Mouse (Mus musculus): ENCODE measurements around the gene Spg21. TPM values are rescaled to one million over a fixed set of nuclear protein-coding genes. Genes with fewer than 3 reads are reported as not detected.

The Spg21 gene
- polyA plus RNA-seq, 1 experiment from 2014 or later: 93.8 TPM

DNA sequence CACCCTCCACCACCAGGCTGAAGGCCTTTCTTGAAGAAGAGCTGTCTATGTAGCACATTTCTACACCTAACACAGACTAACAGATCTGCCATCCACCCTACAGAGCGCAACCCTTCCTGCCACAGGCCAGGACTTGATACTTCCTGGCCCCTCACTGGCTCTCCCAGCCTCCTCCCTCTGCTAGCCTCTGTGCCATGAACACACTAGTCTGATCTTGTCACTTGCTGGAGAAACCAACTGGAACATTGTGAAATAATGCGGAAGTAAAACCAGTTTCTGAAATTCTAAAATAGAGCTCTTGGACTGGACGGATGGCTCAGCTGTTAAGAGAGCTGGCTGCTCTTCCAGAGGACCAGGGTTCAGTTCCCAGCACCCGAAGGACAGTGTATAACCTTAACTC lies 32.1 kb downstream of the Spg21 start:
- no peak overlapping the region for H3K4me3 ChIP-seq
- H3K36me3 ChIP-seq (replicated peaks): peaks cover 13% of the 10 kb centered on the region
- DNase-seq (ENCODE audit: extremely low spot score, low spot score): no peak
- 94% methylated on average over 4 of the region's 4 CpGs for WGBS
- no peak overlapping the region for H3K27ac ChIP-seq
- H3K27me3 ChIP-seq (ENCODE audit: poor library complexity, severe bottlenecking): no peaks in the 10 kb centered on the region
- H3K9me3 ChIP-seq: no peaks in the 10 kb centered on the region
- H3K4me1 ChIP-seq: no peaks in the 10 kb centered on the region

DNA sequence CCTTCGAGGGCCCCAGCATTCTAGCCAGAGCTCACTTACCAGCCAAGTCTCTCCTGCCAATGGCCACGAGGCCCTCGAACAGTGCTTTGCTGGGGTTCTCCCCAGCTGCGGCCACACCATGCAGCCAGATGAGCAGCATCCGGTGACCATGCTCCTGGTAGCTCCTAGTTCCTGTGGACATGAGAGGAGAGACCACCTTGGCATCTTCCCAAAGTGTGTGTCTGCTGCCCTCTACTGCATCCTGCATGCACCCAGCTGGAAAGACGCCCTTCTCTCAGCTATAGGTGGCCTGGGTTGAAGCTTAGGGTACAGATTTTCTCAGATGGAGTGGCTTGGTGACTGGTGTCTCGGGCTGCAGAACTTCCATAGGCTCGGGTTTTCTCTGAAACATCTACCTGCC lies 41.4 kb downstream of the Spg21 start:
- Histone ChIP-seq H3K4me1 (no peaks in the 10 kb centered on the region; the same call in 1 of the 2 replicates), H3K27ac (no peak overlapping the region), H3K36me3 (replicated peaks) (no peaks in the 10 kb centered on the region), H3K9me3 (no peaks in the 10 kb centered on the region), H3K4me3 (no peak overlapping the region), H3K27me3 (ENCODE audit: poor library complexity, severe bottlenecking) (no peaks in the 10 kb centered on the region)
- 61% methylated on average over 8 of the region's 8 CpGs for WGBS
- no peak for DNase-seq (ENCODE audit: extremely low spot score, low spot score)

DNA sequence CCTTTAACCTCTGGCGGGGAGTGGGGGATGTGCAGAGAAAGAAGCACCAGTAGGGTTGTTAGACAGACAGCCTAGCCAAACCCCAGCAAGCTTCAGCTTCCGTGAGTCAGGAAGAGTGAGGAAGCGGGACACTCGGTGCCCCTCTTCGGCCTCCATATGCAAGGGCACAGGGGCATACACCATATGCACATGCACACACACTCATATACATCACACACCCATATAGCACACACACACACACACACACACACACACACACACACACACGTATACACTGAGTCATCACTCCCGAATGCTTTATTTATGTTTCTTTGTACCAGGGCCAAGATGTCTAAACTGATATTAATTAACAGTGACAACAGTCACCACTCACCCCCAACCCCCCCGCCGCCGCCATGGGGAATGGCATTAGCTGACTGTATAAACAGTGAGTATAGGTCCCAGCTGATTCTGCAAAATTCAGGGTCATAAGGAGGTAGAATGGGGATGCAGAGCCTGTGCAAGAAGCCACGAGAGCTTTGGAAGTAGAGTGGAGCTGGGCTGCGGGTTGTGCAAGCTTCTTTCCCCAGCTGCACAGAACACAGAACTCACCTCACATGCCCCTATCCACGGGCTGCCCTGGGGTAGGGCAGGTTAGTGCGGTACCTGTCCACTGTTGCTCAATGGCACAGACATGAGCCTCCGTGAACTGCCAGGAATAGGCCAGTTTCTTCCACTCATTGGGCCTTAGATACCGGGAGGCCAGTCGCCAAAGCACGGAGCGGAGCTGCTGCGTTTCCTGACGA lies 42.2 kb downstream of the Spg21 start:
- Histone ChIP-seq H3K4me1 (no peaks in the 10 kb centered on the region; the same call in 1 of the 2 replicates), H3K4me3 (no peak overlapping the region), H3K27ac (no peak overlapping the region), H3K9me3 (no peaks in the 10 kb centered on the region), H3K36me3 (replicated peaks) (no peaks in the 10 kb centered on the region), H3K27me3 (ENCODE audit: poor library complexity, severe bottlenecking) (no peaks in the 10 kb centered on the region)
- WGBS: 88% methylated on average over 21 of the region's 21 CpGs
- DNase-seq (ENCODE audit: extremely low spot score, low spot score): no peak

DNA sequence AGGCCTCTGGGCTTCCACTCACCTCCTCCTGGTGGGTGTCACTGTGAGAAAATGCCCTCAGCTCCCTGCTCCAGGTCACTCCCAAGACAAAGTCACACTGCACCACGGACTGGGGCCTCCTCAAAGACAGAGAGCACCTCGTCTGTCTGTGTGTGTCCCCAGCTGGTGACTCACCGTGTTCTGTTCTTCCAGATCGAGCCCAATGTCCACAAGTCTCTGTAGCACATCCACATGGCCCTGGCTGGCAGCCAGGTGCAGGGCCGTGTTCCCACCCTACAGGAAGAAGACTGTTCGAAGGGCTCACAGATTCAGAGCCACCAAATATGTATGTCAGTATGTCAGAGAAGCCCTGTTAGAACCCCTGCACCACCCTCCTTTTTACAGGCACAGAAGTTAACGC lies 47.7 kb downstream of the Spg21 start:
- H3K36me3 ChIP-seq (replicated peaks): no peaks in the 10 kb centered on the region
- WGBS: 80% methylated on average over 7 of the region's 7 CpGs
- H3K27me3 ChIP-seq (ENCODE audit: poor library complexity, severe bottlenecking): no peaks in the 10 kb centered on the region
- no peaks in the 10 kb centered on the region for H3K9me3 ChIP-seq
- DNase-seq (ENCODE audit: extremely low spot score, low spot score): no peak
- no peak overlapping the region for H3K27ac ChIP-seq
- H3K4me1 ChIP-seq: 0 out of 2 replicates have a peak, but pooled peaks cover 3% of the 10 kb centered on the region
- no peak overlapping the region for H3K4me3 ChIP-seq

DNA sequence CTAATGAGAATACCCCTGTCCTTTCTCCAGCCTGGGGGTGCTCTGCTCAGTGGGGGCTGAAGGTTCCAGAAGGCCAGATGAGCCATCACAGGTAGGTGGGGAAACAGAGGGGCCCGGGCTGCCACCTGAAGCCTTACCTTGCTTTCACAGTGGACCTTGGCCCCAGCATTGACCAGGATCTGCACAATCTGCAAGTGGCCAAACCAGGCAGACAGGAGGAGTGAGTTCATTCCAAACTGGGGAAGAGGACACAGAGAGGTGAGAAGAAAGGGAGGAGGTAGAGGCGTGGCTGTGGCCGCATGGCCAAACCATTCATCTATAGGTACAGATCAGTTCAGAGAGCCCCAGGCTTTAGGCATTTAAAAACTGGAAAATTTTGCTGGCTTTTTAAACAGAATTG lies 51.8 kb downstream of the Spg21 start:
- 87% methylated on average over 3 of the region's 3 CpGs for WGBS
- Histone ChIP-seq H3K36me3 (replicated peaks) (no peaks in the 10 kb centered on the region), H3K4me1 (peaks cover 14% of the 10 kb centered on the region), H3K4me3 (no peak overlapping the region), H3K27me3 (ENCODE audit: poor library complexity, severe bottlenecking) (no peaks in the 10 kb centered on the region), H3K9me3 (no peaks in the 10 kb centered on the region), H3K27ac (no peak overlapping the region)
- DNase-seq (ENCODE audit: extremely low spot score, low spot score): no peak

DNA sequence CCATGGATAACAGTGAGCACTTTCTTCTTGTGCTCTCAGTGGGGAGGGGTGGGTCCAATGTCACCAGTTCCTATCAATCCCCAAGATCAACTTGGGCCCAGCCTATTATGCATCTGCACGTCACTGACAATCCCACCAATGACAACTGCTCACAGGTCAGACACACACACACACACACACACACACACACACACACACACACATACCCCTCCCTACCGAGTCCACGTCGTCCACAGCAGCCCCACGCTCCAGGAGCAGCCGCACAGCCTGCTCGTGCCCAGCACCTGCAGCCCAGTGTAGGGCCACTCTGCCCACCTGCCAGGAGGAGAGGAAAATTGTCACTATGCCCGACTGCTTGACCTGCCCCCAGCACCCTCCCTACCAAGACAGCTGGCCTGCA lies 53.7 kb downstream of the Spg21 start:
- Histone ChIP-seq H3K27me3 (ENCODE audit: poor library complexity, severe bottlenecking) (peaks cover 5% of the 10 kb centered on the region), H3K36me3 (replicated peaks) (no peaks in the 10 kb centered on the region), H3K9me3 (no peaks in the 10 kb centered on the region), H3K4me3 (no peak overlapping the region), H3K27ac (no peak overlapping the region), H3K4me1 (peaks cover 14% of the 10 kb centered on the region)
- 80% methylated on average over 8 of the region's 8 CpGs for WGBS
- no peak for DNase-seq (ENCODE audit: extremely low spot score, low spot score)

DNA sequence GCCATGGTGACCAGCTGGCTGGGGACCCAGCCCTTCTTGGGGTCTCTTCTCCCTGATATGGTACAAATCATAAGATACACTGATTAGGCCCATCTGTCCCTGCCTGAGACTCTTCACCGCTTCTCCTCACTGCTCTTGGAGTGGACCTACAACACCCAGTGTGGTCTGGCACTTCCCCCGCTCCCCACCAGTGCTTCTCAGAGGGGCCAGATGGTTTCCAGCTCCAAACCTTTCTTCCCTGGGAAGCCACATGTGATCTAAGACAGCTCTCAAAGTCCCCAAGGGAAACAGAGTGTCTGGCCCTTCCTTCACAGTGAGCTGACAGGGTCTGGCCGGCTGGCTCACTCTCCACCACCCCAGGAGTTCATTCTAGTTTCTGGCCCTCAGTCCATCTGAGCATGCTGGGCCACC lies 54.1 kb downstream of the Spg21 start:
- Histone ChIP-seq H3K4me1 (peaks cover 17% of the 10 kb centered on the region), H3K36me3 (replicated peaks) (no peaks in the 10 kb centered on the region), H3K27ac (no peak overlapping the region), H3K27me3 (ENCODE audit: poor library complexity, severe bottlenecking) (peaks cover 10% of the 10 kb centered on the region), H3K4me3 (no peak overlapping the region), H3K9me3 (no peaks in the 10 kb centered on the region)
- no peak for DNase-seq (ENCODE audit: extremely low spot score, low spot score)
- WGBS: 70% methylated on average over 3 of the region's 3 CpGs

DNA sequence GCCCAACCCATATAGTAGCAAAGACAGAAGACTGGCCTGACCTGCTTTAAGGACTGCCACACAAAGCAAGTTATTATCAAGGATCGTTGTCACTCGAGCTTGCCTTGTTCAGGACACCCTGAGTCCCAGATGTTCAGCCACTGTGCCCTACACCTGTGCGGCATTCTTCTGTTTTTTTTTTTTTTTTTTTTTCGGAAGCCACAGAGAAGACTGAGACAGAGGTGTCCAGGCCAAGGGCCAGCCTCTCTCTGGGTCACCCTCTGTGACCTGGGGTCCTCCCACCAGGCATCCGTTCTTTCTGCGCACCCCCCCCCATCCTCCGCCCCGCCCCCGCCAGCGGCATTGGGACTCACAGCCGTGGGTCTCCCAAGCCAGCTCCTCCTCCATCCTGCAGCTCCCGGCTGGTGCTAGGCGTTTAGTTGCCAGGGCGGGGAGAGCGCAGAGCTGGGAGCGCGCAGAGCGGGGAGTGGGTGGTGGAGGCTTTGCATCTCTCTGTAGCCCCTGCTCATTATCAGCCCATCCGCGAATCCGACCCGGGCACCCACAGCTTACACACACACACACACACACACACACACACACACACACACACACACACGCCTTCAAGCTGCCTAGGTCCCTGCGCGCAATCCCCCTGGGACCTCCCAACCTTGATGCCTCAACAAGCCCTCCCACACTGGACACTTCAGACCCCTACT lies 59.2 kb downstream of the Spg21 start, which contains the start of gene Ankdd1a:
Gene Ankdd1a (minus strand): TSS at position 387 of the 698 bp plus-strand sequence.
- Histone ChIP-seq H3K27ac (peak within 1 kb of the TSS; percentile 60), H3K4me3 (peak within 1 kb of the TSS; percentile 48), H3K27me3 (ENCODE audit: poor library complexity, severe bottlenecking) (peaks cover 28% of the 10 kb centered on the region), H3K9me3 (no peaks in the 10 kb centered on the region), H3K36me3 (replicated peaks) (no peaks in the 10 kb centered on the region), H3K4me1 (peaks cover 29% of the 10 kb centered on the region)
- 8% methylated on average over 25 of the region's 25 CpGs for WGBS
- DNase-seq (ENCODE audit: extremely low spot score, low spot score): no peak

DNA sequence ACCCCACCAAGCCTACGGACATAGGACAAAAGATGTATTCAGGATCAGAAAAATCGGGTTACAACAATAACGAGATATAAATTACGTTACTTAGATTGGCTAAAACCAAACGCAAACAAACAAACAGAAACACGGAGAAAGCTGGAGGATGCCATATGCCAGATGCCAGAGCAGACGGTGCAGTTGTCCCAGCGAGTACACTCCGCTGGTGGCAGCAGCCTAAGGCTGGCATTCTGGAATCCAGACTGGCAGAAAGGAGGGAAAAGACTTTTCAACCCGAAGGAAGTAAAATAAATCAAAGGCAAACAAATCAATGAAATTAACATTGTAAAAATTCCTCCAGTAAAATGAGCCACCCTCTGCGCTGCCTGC lies 59.7 kb downstream of the Spg21 start:
- WGBS: 18% methylated on average over 11 of the region's 11 CpGs
- H3K27me3 ChIP-seq (ENCODE audit: poor library complexity, severe bottlenecking): peaks cover 28% of the 10 kb centered on the region
- DNase-seq (ENCODE audit: extremely low spot score, low spot score): no peak
- peak overlapping the region; percentile 48 for H3K4me3 ChIP-seq
- no peaks in the 10 kb centered on the region for H3K36me3 ChIP-seq (replicated peaks)
- H3K27ac ChIP-seq: peak overlapping the region; percentile 60
- no peaks in the 10 kb centered on the region for H3K9me3 ChIP-seq
- peaks cover 24% of the 10 kb centered on the region for H3K4me1 ChIP-seq

DNA sequence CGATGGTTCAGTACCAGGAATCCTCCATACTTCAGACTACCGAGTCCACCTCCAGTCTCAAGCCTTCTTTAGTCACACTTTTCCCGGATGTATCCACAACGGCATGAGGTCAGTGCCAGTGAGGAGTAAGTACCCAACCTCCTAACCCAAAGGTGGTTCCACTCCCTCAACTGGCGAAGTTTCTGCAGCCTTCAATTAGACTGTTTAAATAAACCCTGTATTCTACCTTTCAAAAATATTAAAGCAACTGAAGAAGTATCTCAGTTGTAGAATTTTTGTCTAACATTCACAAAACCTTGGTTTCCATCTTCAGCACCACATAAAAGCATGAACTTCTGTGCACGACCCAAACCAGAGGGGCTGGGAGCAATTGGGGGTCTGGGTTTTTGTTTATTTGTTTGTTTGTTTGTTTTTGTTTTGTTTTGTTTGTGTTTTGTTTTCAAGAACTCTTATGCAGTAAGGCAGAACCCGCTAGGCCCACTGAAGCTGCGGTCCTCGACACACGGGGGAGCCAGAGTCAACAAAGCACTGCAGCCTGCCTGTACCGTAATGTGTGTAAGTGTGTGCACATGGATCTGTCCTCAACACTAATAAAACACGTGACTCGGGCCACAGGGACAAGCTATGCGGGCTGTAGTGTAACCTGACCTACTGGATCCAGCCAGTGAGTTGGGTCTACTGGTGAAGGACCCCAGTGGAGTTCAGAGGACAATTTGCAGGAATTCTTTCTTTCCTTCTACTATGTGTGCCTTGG lies 63.0 kb downstream of the Spg21 start:
- no peak overlapping the region for H3K4me3 ChIP-seq
- H3K27ac ChIP-seq: peak overlapping the region; percentile 4; the same call in 1 of the 2 replicates
- H3K4me1 ChIP-seq: peaks cover 24% of the 10 kb centered on the region
- WGBS: 26% methylated on average over 14 of the region's 14 CpGs
- peaks cover 28% of the 10 kb centered on the region for H3K27me3 ChIP-seq (ENCODE audit: poor library complexity, severe bottlenecking)
- no peaks in the 10 kb centered on the region for H3K9me3 ChIP-seq
- peak; percentile 74 for DNase-seq (ENCODE audit: extremely low spot score, low spot score)
- H3K36me3 ChIP-seq (replicated peaks): no peaks in the 10 kb centered on the region

DNA sequence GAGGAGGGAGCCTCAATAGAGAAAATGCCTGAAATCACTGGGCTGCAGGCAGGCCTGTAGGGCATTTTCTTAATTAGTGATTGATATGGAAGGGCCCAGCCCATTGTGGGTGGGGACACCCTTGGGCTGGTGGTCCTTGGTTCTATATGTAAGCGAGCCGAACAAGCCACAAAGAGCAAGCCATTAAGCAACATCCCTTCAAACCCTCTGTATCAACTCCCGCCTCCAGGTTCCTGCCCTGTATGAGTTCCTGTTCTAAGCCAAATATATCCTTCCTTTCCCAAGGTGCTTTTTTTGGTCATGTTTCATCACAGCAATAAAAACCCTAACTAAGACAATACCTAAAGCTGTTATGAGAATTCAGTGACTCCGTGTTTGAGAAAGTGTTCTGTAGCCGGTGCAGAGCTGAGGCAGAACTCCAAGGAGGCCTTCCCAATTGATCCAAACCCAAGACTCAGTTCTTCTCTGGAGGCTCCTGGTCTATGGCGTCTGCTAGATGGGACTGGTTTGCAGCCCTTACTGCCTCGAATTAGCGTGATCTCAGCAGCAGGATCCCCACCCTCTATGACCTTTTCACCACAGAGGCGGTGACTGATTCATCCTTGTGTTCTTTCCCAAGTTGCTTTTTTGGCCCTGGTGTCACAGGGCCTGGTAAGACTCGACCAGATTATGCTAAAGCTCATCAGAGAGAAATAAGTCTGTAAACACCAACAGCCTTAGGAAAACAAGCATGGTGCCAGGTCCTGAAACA lies 64.9 kb downstream of the Spg21 start:
- Histone ChIP-seq H3K36me3 (replicated peaks) (no peaks in the 10 kb centered on the region), H3K9me3 (no peaks in the 10 kb centered on the region), H3K4me3 (no peak overlapping the region), H3K27me3 (ENCODE audit: poor library complexity, severe bottlenecking) (peaks cover 11% of the 10 kb centered on the region), H3K4me1 (peaks cover 13% of the 10 kb centered on the region), H3K27ac (no peak overlapping the region)
- no peak for DNase-seq (ENCODE audit: extremely low spot score, low spot score)
- 83% methylated on average over 10 of the region's 10 CpGs for WGBS

DNA sequence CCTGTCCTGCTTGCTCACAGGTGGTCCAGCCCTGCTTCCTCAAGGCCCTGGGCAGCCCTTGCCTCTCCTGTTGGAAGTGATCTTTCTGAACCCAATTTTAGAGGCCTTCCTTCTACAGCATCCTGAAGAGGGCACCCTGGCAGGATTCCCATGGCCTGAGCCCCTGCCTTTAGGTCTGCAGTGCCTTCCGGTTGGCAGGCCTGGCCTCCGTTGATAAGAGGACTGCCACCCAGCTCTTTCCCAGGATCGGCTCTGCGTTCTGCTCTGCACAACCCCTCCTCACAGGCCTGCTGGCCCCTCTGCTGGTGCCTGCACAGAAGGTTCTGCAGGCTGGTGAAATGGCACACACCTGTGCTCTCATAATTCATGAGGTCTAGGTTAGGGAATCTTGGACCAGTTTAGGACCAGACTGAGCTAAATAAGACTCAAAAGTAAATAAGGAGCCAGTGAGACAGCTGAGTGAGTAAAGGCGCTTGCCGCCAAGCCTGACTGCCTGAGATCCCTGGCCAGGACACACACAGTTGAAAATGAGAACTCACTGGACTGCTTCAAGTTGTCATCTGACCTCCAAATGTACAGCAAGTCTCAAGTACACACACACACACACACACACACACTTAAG lies 67.8 kb downstream of the Spg21 start:
- 84% methylated on average over 6 of the region's 6 CpGs for WGBS
- Histone ChIP-seq H3K4me3 (no peak overlapping the region), H3K4me1 (peaks cover 8% of the 10 kb centered on the region), H3K9me3 (no peaks in the 10 kb centered on the region), H3K36me3 (replicated peaks) (no peaks in the 10 kb centered on the region), H3K27ac (peak overlapping the region; percentile 17; the same call in 1 of the 2 replicates), H3K27me3 (ENCODE audit: poor library complexity, severe bottlenecking) (no peaks in the 10 kb centered on the region)
- no peak for DNase-seq (ENCODE audit: extremely low spot score, low spot score)
